Mouse (Mus musculus): Measurements from ENCODE around the gene Sesn3. TPM values are rescaled to one million over a fixed set of nuclear protein-coding genes. Genes with fewer than 3 reads are reported as not detected.

The Sesn3 gene
- total and polyA plus RNA-seq, 3 experiments = 3.9 to 14.3 (median 4.6) TPM

GRCm38 (mm10) chr9:14233702-14234373, 41.0 kb upstream of the Sesn3 start:
- Histone ChIP-seq H3K79me2 (replicated peaks; ENCODE audit: control insufficient read depth, extremely low read depth, insufficient read depth, poor library complexity, severe bottlenecking) (no peaks in the 10 kb centered on the region), H3K27me3 (replicated peaks) (no peaks in the 10 kb centered on the region), H3K9me3 (replicated peaks; ENCODE audit: low read length) (no peaks in the 10 kb centered on the region), H3K9ac (ENCODE audit: insufficient read depth, low read depth) (no peak overlapping the region), H3K4me1 (ENCODE audit: control insufficient read depth in 1 of 2, insufficient read depth in 2 of 2) (0 out of 4 replicates have a peak, but pooled peaks cover 0 to 4% of the 10 kb centered on the region in 2 experiments), H3K4me2 (ENCODE audit: insufficient read depth, low read depth, poor library complexity, severe bottlenecking) (no peak overlapping the region), H3K4me3 (replicated peaks in 1 of 3; ENCODE audit: low read depth in 2 of 3, low read length in 2 of 3, poor library complexity in 1 of 3) (no peak overlapping the region), H3K27ac (ENCODE audit: insufficient read depth, low read depth) (no peak overlapping the region), H3K36me3 (replicated peaks in 1 of 2; ENCODE audit: control insufficient read depth in 1 of 2, insufficient read depth in 1 of 2, low read length in 1 of 2) (no peaks in the 10 kb centered on the region)
- no peak for DNase-seq (ENCODE audit: extremely low read depth)
- no peak for TF ChIP-seq MEF2A (IDR thresholded peaks at IDR 0.05; ENCODE audit: borderline replicate concordance, low read depth, low read length)
- TF ChIP-seq CTCF (conservative IDR thresholded peaks at IDR 0.05 in 1 of 2, IDR thresholded peaks at IDR 0.05 in 1 of 2; ENCODE audit: low read depth in 2 of 2, low read length in 2 of 2) = no peak
- TF ChIP-seq IRF4 (IDR thresholded peaks at IDR 0.05; ENCODE audit: low read depth, low read length) = no peak
- TF ChIP-seq BHLHE40 (IDR thresholded peaks at IDR 0.05; ENCODE audit: low read depth, low read length) = no peak
- no peak for TF ChIP-seq MXI1 (IDR thresholded peaks at IDR 0.05; ENCODE audit: low read depth, low read length)
- TF ChIP-seq MAFK (IDR thresholded peaks at IDR 0.05; ENCODE audit: insufficient replicate concordance, low read length) = no peak
- no peak for TF ChIP-seq MYC (IDR thresholded peaks at IDR 0.05; ENCODE audit: low read depth, low read length)
- no peak for TF ChIP-seq USF2 (conservative IDR thresholded peaks at IDR 0.05; ENCODE audit: low read depth, low read length)
- TF ChIP-seq CHD1 (IDR thresholded peaks at IDR 0.05; ENCODE audit: low read depth, low read length) = no peak
- no peak for TF ChIP-seq NRF1 (IDR thresholded peaks at IDR 0.05; ENCODE audit: low read depth, low read length)
- no peak for TF ChIP-seq POLR2A (IDR thresholded peaks at IDR 0.05; ENCODE audit: low read depth, low read length)
- TF ChIP-seq SIN3A (IDR thresholded peaks at IDR 0.05; ENCODE audit: low read length) = no peak
- TF ChIP-seq USF1 (IDR thresholded peaks at IDR 0.05; ENCODE audit: low read depth, low read length) = no peak
- TF ChIP-seq RAD21 (IDR thresholded peaks at IDR 0.05; ENCODE audit: low read depth, low read length) = no peak
- no peak for TF ChIP-seq ZKSCAN1 (IDR thresholded peaks at IDR 0.05; ENCODE audit: borderline replicate concordance, low read depth, low read length)
- TF ChIP-seq GABPA (IDR thresholded peaks at IDR 0.05; ENCODE audit: insufficient replicate concordance, low read depth, low read length) = no peak
- no peak for TF ChIP-seq POLR2AphosphoS2 (IDR thresholded peaks at IDR 0.05; ENCODE audit: low read depth, low read length)
- TF ChIP-seq ELF1 (IDR thresholded peaks at IDR 0.05; ENCODE audit: low read depth, low read length) = no peak
- dilution Hi-C loops (cut with MboI; ENCODE audit: extremely low pct_ligation_motif_present, extremely low pct_unique_long_range_greater_than_20kb, low sequenced_read_pairs) = no loop called here
- in situ Hi-C loops (cut with MboI; ENCODE audit: low pct_ligation_motif_present, low pct_unique_long_range_greater_than_20kb, low sequenced_read_pairs) = no loop called here

- H3K9ac ChIP-seq (ENCODE audit: insufficient read depth, low read depth) = no peak overlapping the region
- no peaks in the 10 kb centered on the region for H3K27me3 ChIP-seq (replicated peaks)
- DNase-seq (ENCODE audit: extremely low read depth) = no peak
- in situ Hi-C loops (cut with MboI; ENCODE audit: low pct_ligation_motif_present, low pct_unique_long_range_greater_than_20kb, low sequenced_read_pairs) (no loop called here), dilution Hi-C loops (cut with MboI; ENCODE audit: extremely low pct_ligation_motif_present, extremely low pct_unique_long_range_greater_than_20kb, low sequenced_read_pairs) (no loop called here)
- no peaks in the 10 kb centered on the region for H3K9me3 ChIP-seq (replicated peaks; ENCODE audit: low read length)
- H3K4me1 ChIP-seq (ENCODE audit: control insufficient read depth in 1 of 2, insufficient read depth in 2 of 2) = 0 out of 4 replicates have a peak, but pooled peaks cover 0 to 4% of the 10 kb centered on the region in 2 experiments
- no peaks in the 10 kb centered on the region for H3K79me2 ChIP-seq (replicated peaks; ENCODE audit: control insufficient read depth, extremely low read depth, insufficient read depth, poor library complexity, severe bottlenecking)
- no peak overlapping the region for H3K27ac ChIP-seq (ENCODE audit: insufficient read depth, low read depth)
- H3K4me2 ChIP-seq (ENCODE audit: insufficient read depth, low read depth, poor library complexity, severe bottlenecking) = no peak overlapping the region
- H3K4me3 ChIP-seq (replicated peaks in 1 of 3; ENCODE audit: low read depth in 2 of 3, low read length in 2 of 3, poor library complexity in 1 of 3) = no peak overlapping the region
- TF ChIP-seq ZC3H11A (IDR thresholded peaks at IDR 0.05; ENCODE audit: low read depth, low read length) (no peak), RCOR1 (conservative IDR thresholded peaks at IDR 0.05; ENCODE audit: low read depth, low read length) (no peak), HCFC1 (IDR thresholded peaks at IDR 0.05; ENCODE audit: low read depth, low read length) (no peak), ZNF384 (IDR thresholded peaks at IDR 0.05; ENCODE audit: low read depth, low read length) (no peak), POLR2AphosphoS2 (IDR thresholded peaks at IDR 0.05; ENCODE audit: low read depth, low read length) (no peak), EP300 (IDR thresholded peaks at IDR 0.05; ENCODE audit: low read length) (no peak), SIN3A (IDR thresholded peaks at IDR 0.05; ENCODE audit: low read length) (no peak)
- H3K36me3 ChIP-seq (replicated peaks in 1 of 2; ENCODE audit: control insufficient read depth in 1 of 2, insufficient read depth in 1 of 2, low read length in 1 of 2) = no peaks in the 10 kb centered on the region
Observed at GRCm38 (mm10) chr9:14235286-14235685, 39.6 kb upstream of the Sesn3 start.

All from CH12.LX (cell line).